8 mouse cellular contexts compared by ENCODE assay signal in genomic region chr4:142410596-142411573, GRCm38 (mm10).
DNase-seq lines count a peak whose midpoint lies in the region; ATAC-seq and TF ChIP-seq lines count a peak whose summit lies in the region.

No protein-coding gene starts in this region.

- no peak for TF ChIP-seq POLR2A in heart, adult 2 months (IDR thresholded peaks at IDR 0.05; ENCODE audit: insufficient read depth, low read depth, low read length)

- peak; percentile 38 to 53 for DNase-seq in heart, adult 2 months
- peak; percentile 26 for DNase-seq in cerebellum, adult 11 months
- peak; percentile 60 for DNase-seq in gastrocnemius, adult 2 months
- DNase-seq in left cerebral cortex, adult 18-20 months (ENCODE audit: low spot score in 2 of 2), result peak; percentile 72 to 83
- peak; percentile 67 for DNase-seq in right cerebral cortex, postnatal 4 days
- no peak for DNase-seq in thymus, postnatal 14 days
- DNase-seq in retina, embryonic 14.5 days (ENCODE audit: low spot score), result no peak

- no peaks in the 10 kb centered on the region for H3K79me2 ChIP-seq in heart, adult 2 months (replicated peaks; ENCODE audit: control insufficient read depth, insufficient read depth, low read length)

- H3K9ac ChIP-seq in heart, adult 2 months (ENCODE audit: low read depth, low read length), result no peak overlapping the region
- no peak overlapping the region for H3K9ac ChIP-seq in heart, embryonic 11.5 days (ENCODE audit: low read depth, low read length)

- no peaks in the 10 kb centered on the region for H3K27me3 ChIP-seq in heart, adult 2 months (ENCODE audit: control insufficient read depth, insufficient read depth, low read length)
- no peaks in the 10 kb centered on the region for H3K27me3 ChIP-seq in heart, embryonic 11.5 days (ENCODE audit: control insufficient read depth, insufficient read depth, low read length)

- WGBS in heart, adult 2 months, result 69% methylated on average over 26 of the region's 26 CpGs
- WGBS in heart, embryonic 11.5 days (ENCODE audit: insufficient replicate concordance), result 82% methylated on average over 26 of the region's 26 CpGs

- no peaks in the 10 kb centered on the region for H3K36me3 ChIP-seq in heart, adult 2 months (ENCODE audit: control insufficient read depth, insufficient read depth, low read length)
- no peaks in the 10 kb centered on the region for H3K36me3 ChIP-seq in heart, embryonic 11.5 days (ENCODE audit: control insufficient read depth, insufficient read depth, low read length)

- no peak for TF ChIP-seq CTCF in heart, adult 2 months (IDR thresholded peaks at IDR 0.05)
- no peak for TF ChIP-seq CTCF in gastrocnemius, adult 2 months (IDR thresholded peaks at IDR 0.05)

- H3K27ac ChIP-seq in heart, adult 2 months, result no peak overlapping the region
- H3K27ac ChIP-seq in heart, embryonic 11.5 days (ENCODE audit: low read depth, low read length), result no peak overlapping the region
- no peak overlapping the region for H3K27ac ChIP-seq in gastrocnemius, adult 2 months

- intact Hi-C loops in heart, adult 2 months (cut with DNase I), result no loop called here
- intact Hi-C loops in gastrocnemius, adult 2 months (cut with DNase I), result no loop called here

- no peak for TF ChIP-seq EP300 in heart, adult 2 months (IDR thresholded peaks at IDR 0.05; ENCODE audit: insufficient read depth, low read depth, low read length)

- no peak overlapping the region for H3K4me2 ChIP-seq in heart, embryonic 11.5 days

- H3K4me3 ChIP-seq in heart, adult 2 months, result no peak overlapping the region
- H3K4me3 ChIP-seq in heart, embryonic 11.5 days (ENCODE audit: low read depth, low read length), result no peak overlapping the region
- H3K4me3 ChIP-seq in gastrocnemius, adult 2 months, result peak overlapping the region; percentile 11; the same call in 1 of the 2 replicates

- no peak for ATAC-seq in heart, embryonic 11.5 days (replicated peaks; ENCODE audit: insufficient number of reproducible peaks, low FRiP score, low TSS enrichment)

- H3K4me1 ChIP-seq in heart, adult 2 months (ENCODE audit: control insufficient read depth, insufficient read depth, low read length), result no peaks in the 10 kb centered on the region
- no peaks in the 10 kb centered on the region for H3K4me1 ChIP-seq in heart, embryonic 11.5 days (ENCODE audit: control insufficient read depth, insufficient read depth, low read length)

- no peaks in the 10 kb centered on the region for H3K9me3 ChIP-seq in heart, embryonic 11.5 days (replicated peaks; ENCODE audit: control insufficient read depth, low read length)

Comparison
In these comparisons a context has a peak if more than half of its experiments do, and no peak if none do; other contexts are left out.
1. DNase-seq: peak in heart, adult 2 months (2 of 2), cerebellum, adult 11 months (single experiment), gastrocnemius, adult 2 months (single experiment), left cerebral cortex, adult 18-20 months (2 of 2) and right cerebral cortex, postnatal 4 days (single experiment); none in thymus, postnatal 14 days (single experiment) and retina, embryonic 14.5 days (single experiment).